Mouse (Mus musculus): ENCODE measurements around the gene Gm12845. TPM values are rescaled to one million over a fixed set of nuclear protein-coding genes. Genes with fewer than 3 reads are reported as not detected.
"Not testable (repeated sequence)": the region's sequence is repeated elsewhere in the genome, so short reads cannot be mapped to it uniquely, and the experiment has no call there.

Gm12845 gene
- polyA plus RNA-seq, 1 experiment from 2014 or later: not detected

DNA sequence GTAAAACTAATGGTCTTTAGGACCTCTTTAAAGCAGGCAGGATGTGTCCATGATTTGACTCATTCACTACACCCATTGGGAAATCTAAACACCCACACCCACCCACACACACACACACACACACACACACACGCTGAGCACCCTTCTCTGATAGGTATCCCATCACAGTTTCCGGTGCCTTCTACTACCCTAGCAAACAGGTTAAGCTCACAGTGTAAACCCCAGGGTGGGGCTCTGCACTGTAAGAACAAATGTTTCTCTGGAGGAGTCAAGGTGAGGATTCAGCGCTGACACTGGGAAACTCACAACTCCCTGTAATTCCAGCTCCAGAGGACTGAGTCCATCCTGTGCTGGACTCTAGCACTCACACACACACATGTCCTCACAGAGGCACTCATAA is 7.7 kb downstream of the Gm12845 start:
- WGBS (ENCODE audit: insufficient replicate concordance): 64% methylated on average over 3 of the region's 3 CpGs
- Histone ChIP-seq H3K4me2 (no peak overlapping the region), H3K9ac (no peak overlapping the region), H3K27ac (no peak overlapping the region), H3K36me3 (no peaks in the 10 kb centered on the region), H3K27me3 (replicated peaks) (peaks cover 11% of the 10 kb centered on the region), H3K9me3 (replicated peaks) (no peaks in the 10 kb centered on the region), H3K4me3 (no peak overlapping the region), H3K4me1 (no peaks in the 10 kb centered on the region)
- ATAC-seq: no peak

DNA sequence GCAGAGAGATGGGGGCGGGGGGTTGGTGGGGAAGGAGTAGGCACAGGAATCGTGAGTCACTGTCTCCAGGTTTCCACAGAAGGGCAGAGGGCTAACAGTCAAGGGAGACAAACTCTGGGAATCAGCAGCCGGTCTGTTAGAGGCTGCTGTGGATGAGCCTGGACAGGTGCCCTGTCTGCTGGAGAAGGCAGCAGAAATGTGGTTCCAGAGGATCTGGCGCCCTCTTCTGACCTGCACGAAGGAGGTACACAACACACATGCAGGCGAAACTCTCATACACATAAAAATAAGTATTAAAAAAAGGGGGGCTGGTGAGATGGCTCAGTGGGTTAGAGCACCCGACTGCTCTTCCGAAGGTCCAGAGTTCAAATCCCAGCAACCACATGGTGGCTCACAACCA is 13.3 kb downstream of the Gm12845 start:
- Histone ChIP-seq H3K36me3 (no peaks in the 10 kb centered on the region), H3K27ac (no peak overlapping the region), H3K4me3 (no peak overlapping the region), H3K27me3 (replicated peaks) (no peaks in the 10 kb centered on the region), H3K9me3 (replicated peaks) (no peaks in the 10 kb centered on the region), H3K9ac (no peak overlapping the region), H3K4me1 (no peaks in the 10 kb centered on the region), H3K4me2 (no peak overlapping the region)
- 31% methylated on average over 8 of the region's 8 CpGs for WGBS (ENCODE audit: insufficient replicate concordance)
- no peak for ATAC-seq

DNA sequence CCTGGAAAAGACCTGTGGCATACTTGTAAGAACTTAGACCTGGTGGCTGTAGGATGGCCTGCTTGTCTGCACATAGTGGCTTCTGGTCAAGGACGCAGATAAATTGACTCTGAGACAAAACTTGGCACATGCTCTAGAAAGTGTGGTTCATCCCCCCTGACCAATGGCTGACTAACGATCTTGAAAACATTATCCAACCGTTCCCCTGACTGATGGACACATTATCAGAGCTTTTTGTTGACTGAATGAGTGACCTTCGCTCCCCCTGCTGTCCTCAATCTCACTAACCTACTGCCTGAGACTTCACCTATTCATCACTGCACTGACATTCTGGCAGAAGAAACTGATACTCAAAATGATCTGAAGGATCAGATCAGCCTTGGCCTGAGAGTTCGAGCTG is 28.3 kb downstream of the Gm12845 start:
- not testable (repeated sequence) for H3K27ac ChIP-seq, H3K4me2 ChIP-seq
- WGBS (ENCODE audit: insufficient replicate concordance): 52% methylated on average over 5 of the region's 5 CpGs

DNA sequence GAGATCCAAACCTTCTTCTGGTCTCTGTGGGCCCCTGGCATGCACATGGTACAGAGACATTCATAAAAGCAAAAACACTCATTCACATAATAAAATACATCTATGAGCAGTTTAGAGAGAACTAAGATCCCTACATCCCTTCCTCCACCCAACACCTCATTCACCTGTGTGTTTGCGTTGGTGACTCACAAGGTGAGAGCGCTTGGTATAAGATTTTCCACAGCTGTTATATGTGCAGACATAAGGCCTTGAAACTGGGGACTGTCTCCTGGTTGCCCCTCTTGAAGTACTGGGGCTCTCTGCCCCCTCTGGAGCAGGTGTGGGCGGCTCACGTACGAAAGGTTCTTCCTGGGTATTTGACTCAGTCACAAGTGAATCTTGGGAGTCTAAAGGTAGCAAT is 35.9 kb downstream of the Gm12845 start:
- no peaks in the 10 kb centered on the region; the same call in 1 of the 2 replicates for H3K27me3 ChIP-seq (replicated peaks)
- no peak overlapping the region for H3K4me3 ChIP-seq
- no peaks in the 10 kb centered on the region for H3K4me1 ChIP-seq
- no peak overlapping the region for H3K9ac ChIP-seq
- ATAC-seq: no peak
- H3K36me3 ChIP-seq: no peaks in the 10 kb centered on the region
- H3K27ac ChIP-seq: no peak overlapping the region
- WGBS (ENCODE audit: insufficient replicate concordance): 79% methylated on average over 5 of the region's 5 CpGs
- no peak overlapping the region for H3K4me2 ChIP-seq
- H3K9me3 ChIP-seq (replicated peaks): no peaks in the 10 kb centered on the region

More for the DNA sequence above, 28.3 kb downstream of the Gm12845 start:
- H3K9me3 ChIP-seq (replicated peaks); H3K36me3 ChIP-seq; H3K4me3 ChIP-seq; H3K9ac ChIP-seq; ATAC-seq; H3K27me3 ChIP-seq (replicated peaks); H3K4me1 ChIP-seq: not testable (repeated sequence)

DNA sequence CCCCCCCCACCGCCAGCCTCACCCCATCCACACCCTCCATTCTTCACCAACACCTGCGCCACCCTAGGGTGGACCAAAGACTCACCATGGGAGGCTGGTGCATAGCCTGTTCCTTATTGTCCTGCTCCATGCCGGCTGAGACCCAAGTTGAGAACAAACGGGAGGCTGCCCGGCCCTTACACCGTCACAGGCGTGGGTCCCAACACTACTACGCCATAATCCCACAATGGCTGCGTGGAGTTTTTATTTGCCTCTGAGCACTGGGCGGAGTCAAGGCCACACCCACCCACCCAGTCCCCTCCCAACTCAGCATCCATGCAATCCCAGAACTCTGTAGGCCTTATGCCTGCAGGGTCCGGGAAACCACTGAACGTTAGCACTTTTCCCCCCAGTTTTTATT is 41.2 kb downstream of the Gm12845 start, which contains the start of gene Klf17:
Gene Klf17, minus strand, starts transcription at position 233 of the 400 bp plus-strand sequence.
- no peak within 1 kb of the TSS for H3K27ac ChIP-seq
- H3K4me2 ChIP-seq: no peak within 1 kb of the TSS
- no peak within 1 kb of the TSS for H3K4me3 ChIP-seq
- no peaks in the 10 kb centered on the region for H3K4me1 ChIP-seq
- H3K9ac ChIP-seq: no peak within 1 kb of the TSS
- 67% methylated on average over 12 of the region's 12 CpGs for WGBS (ENCODE audit: insufficient replicate concordance)
- no peaks in the 10 kb centered on the region; the same call in 1 of the 2 replicates for H3K27me3 ChIP-seq (replicated peaks)
- no peaks in the 10 kb centered on the region for H3K9me3 ChIP-seq (replicated peaks)
- no peaks in the 10 kb centered on the region for H3K36me3 ChIP-seq
- no peak for ATAC-seq

DNA sequence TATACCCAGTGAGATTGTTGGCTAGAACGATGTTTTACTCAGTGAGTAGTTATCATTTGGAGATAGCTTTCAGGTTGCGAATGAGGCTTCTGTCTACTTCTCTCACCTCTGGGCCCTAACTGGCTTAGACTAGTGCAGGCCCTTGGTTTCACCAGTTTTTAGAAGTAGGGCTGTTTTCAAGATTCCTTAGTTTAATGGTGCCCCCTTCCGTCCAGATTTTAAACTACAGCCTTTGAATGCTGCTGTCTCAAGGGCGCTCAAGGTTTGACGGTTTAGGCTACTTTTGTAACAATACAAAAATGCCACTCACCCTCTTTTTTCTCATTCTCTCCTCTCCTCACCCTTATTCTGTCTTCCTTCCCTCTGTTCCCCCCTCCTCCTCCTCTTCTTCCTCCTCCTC is 46.7 kb downstream of the Gm12845 start:
- Histone ChIP-seq H3K36me3 (no peaks in the 10 kb centered on the region), H3K4me2 (no peak overlapping the region), H3K4me3 (no peak overlapping the region), H3K4me1 (no peaks in the 10 kb centered on the region; the same call in 1 of the 2 replicates), H3K9ac (no peak overlapping the region), H3K27me3 (replicated peaks) (no peaks in the 10 kb centered on the region), H3K27ac (no peak overlapping the region), H3K9me3 (replicated peaks) (no peaks in the 10 kb centered on the region)
- WGBS (ENCODE audit: insufficient replicate concordance): 17% methylated on average over 5 of the region's 5 CpGs
- no peak for ATAC-seq

DNA sequence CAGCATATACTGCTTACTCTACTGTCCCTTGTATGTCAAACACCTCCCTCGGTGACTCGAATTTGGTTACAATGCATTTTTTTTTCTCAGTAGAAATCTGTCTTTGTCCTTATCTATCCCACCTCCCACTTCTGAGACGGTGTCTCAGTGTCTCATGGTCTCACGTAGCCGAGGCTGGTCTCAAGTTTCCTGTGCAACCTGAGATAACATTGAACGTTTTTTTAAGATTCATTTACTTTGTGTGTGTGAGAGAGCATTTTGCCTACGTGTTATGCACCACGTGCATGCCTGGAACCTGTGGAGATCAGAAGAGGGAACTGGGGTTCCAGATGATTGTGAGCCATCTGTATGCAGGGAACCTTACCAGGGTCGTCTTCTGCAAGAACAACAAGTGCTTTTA is 48.7 kb downstream of the Gm12845 start:
- Histone ChIP-seq H3K4me3 (no peak overlapping the region), H3K4me2 (no peak overlapping the region), H3K27me3 (replicated peaks) (no peaks in the 10 kb centered on the region), H3K27ac (no peak overlapping the region), H3K4me1 (no peaks in the 10 kb centered on the region; the same call in 1 of the 2 replicates), H3K9me3 (replicated peaks) (no peaks in the 10 kb centered on the region), H3K9ac (no peak overlapping the region), H3K36me3 (no peaks in the 10 kb centered on the region)
- ATAC-seq: no peak
- 20% methylated on average over 9 of the region's 9 CpGs for WGBS (ENCODE audit: insufficient replicate concordance)

Other genes with a start within 250 kb of the Gm12845 start
- 55.5 and 55.9 TPM in 2 replicates for gene Rnf220, start 227.4 kb upstream of the Gm12845 start, polyA plus RNA-seq (2016; fragmentation: Nextera tagmentation; extraction: Ambion mirVana)
- gene Eri3, start 174.0 kb upstream of the Gm12845 start, polyA plus RNA-seq (2016; fragmentation: Nextera tagmentation; extraction: Ambion mirVana): 53.7 and 57.8 TPM in 2 replicates
- 30.4 and 31.1 TPM in 2 replicates for gene Dmap1, start 42.1 kb upstream of the Gm12845 start, polyA plus RNA-seq (2016; fragmentation: Nextera tagmentation; extraction: Ambion mirVana)
- gene Klf17, start 41.2 kb downstream of the Gm12845 start, polyA plus RNA-seq (2016; fragmentation: Nextera tagmentation; extraction: Ambion mirVana): not detected in 2 replicates
- gene Slc6a9, start 110.1 kb downstream of the Gm12845 start, polyA plus RNA-seq (2016; fragmentation: Nextera tagmentation; extraction: Ambion mirVana): 52.8 and 57.8 TPM in 2 replicates
- gene Ccdc24, start 148.1 kb downstream of the Gm12845 start, polyA plus RNA-seq (2016; fragmentation: Nextera tagmentation; extraction: Ambion mirVana): 1.7 and 2.0 TPM in 2 replicates
- gene B4galt2, start 159.1 kb downstream of the Gm12845 start, polyA plus RNA-seq (2016; fragmentation: Nextera tagmentation; extraction: Ambion mirVana): 5.2 and 5.7 TPM in 2 replicates
- gene Atp6v0b, start 162.9 kb downstream of the Gm12845 start, polyA plus RNA-seq (2016; fragmentation: Nextera tagmentation; extraction: Ambion mirVana): 180 and 198 TPM in 2 replicates
- gene Dph2, start 167.6 kb downstream of the Gm12845 start, polyA plus RNA-seq (2016; fragmentation: Nextera tagmentation; extraction: Ambion mirVana): 15.5 and 15.8 TPM in 2 replicates
- gene Ipo13, start 190.6 kb downstream of the Gm12845 start, polyA plus RNA-seq (2016; fragmentation: Nextera tagmentation; extraction: Ambion mirVana): 35.6 and 36.2 TPM in 2 replicates
- 2.8 and 3.2 TPM in 2 replicates for gene Artn, start 205.4 kb downstream of the Gm12845 start, polyA plus RNA-seq (2016; fragmentation: Nextera tagmentation; extraction: Ambion mirVana)